Mouse (Mus musculus): ENCODE results near the gene Tmem253.

- TF ChIP-seq CTCF (IDR thresholded peaks at IDR 0.05; ENCODE audit: low read depth) (no peak), EP300 (IDR thresholded peaks at IDR 0.05; ENCODE audit: low read depth) (no peak)
Observed at GRCm38 (mm10) chr14:52005616-52006015, 9.8 kb upstream of the Tmem253 start.

Data from liver, postnatal 0 days (tissue).